Mouse (Mus musculus) CH12.LX (cell line): Measurements from ENCODE around the gene Sbno1. TPM values are rescaled to one million over a fixed set of nuclear protein-coding genes. Genes with fewer than 3 reads are reported as not detected.

Experiments used
- DNase-seq: peaks from one replicate; pipeline ENCODE4 v3.0.0-alpha.2; 2013; ENCODE audit errors: extremely low read depth
- H3K27ac ChIP-seq: 2 replicates; pipeline ENCODE4 v1.5.1; 2012; ENCODE audit warnings: low read depth, mild to moderate bottlenecking, control low read depth, moderate library complexity; ENCODE audit not compliant: insufficient read depth
- H3K27me3 ChIP-seq: replicated peaks from 2 replicates; pipeline ENCODE3; 2012; ENCODE audit warnings: inconsistent platforms
- H3K36me3 ChIP-seq, 2 experiments: replicated peaks in 1 of 2; 2 replicates each; pipeline versions ENCODE3 to v1.6.1; 2012; ENCODE audit warnings: inconsistent platforms in 1 of 2, low read length in 1 of 2, mild to moderate bottlenecking in 1 of 2, mixed read lengths in 1 of 2, moderate library complexity in 1 of 2; ENCODE audit not compliant: control insufficient read depth in 1 of 2, insufficient read depth in 1 of 2
- H3K4me1 ChIP-seq, 2 experiments: 2 replicates each; pipeline ENCODE4 v1.6.1; 2012; ENCODE audit warnings: inconsistent platforms in 1 of 2, moderate library complexity in 1 of 2; ENCODE audit not compliant: insufficient read depth in 2 of 2, control insufficient read depth in 1 of 2
- H3K4me2 ChIP-seq: 2 replicates; pipeline ENCODE4 v1.6.1; 2012; ENCODE audit warnings: low read depth, mild to moderate bottlenecking, control low read depth; ENCODE audit not compliant: poor library complexity, insufficient read depth, severe bottlenecking
- H3K4me3 ChIP-seq, 3 experiments: fragments of 150-350 bp in 1 of 3; sonication (generic) in 1 of 3; replicated peaks in 1 of 3; 2 replicates each; pipeline versions ENCODE3 to v1.5.1; 2011 to 2012; ENCODE audit warnings: low read depth in 2 of 3, low read length in 2 of 3, mild to moderate bottlenecking in 2 of 3, moderate library complexity in 2 of 3, control low read depth in 1 of 3, improper control_type of control experiment in 1 of 3, inconsistent platforms in 1 of 3, mixed read lengths in 1 of 3; ENCODE audit not compliant: poor library complexity in 1 of 3
- H3K79me2 ChIP-seq: replicated peaks from 2 replicates; pipeline ENCODE4 v1.6.1; 2012; ENCODE audit warnings: mild to moderate bottlenecking, moderate library complexity; ENCODE audit not compliant: control insufficient read depth, poor library complexity, insufficient read depth, severe bottlenecking; ENCODE audit errors: extremely low read depth
- H3K9ac ChIP-seq: 2 replicates; pipeline ENCODE4 v1.6.1; 2012; ENCODE audit warnings: low read depth, mild to moderate bottlenecking, control low read depth, moderate library complexity; ENCODE audit not compliant: insufficient read depth
- H3K9me3 ChIP-seq: replicated peaks from 2 replicates; pipeline ENCODE3; 2012; ENCODE audit warnings: low read length, inconsistent platforms, mixed read lengths
- BHLHE40 ChIP-seq: IDR thresholded peaks from 2 replicates; pipeline ENCODE4 v1.6.1; 2011; ENCODE audit warnings: mild to moderate bottlenecking, low read depth, low read length, improper control_type of control experiment
- CHD1 ChIP-seq: IDR thresholded peaks from 2 replicates; pipeline ENCODE4 v1.6.1; 2012; ENCODE audit warnings: low read depth, low read length, improper control_type of control experiment, inconsistent platforms
- CTCF ChIP-seq, 2 experiments: IDR thresholded peaks in 1 of 2; conservative IDR thresholded peaks in 1 of 2; 2 replicates each; pipeline ENCODE4 v1.5.1; 2011 to 2012; ENCODE audit warnings: low read depth in 2 of 2, low read length in 2 of 2, improper control_type of control experiment in 1 of 2, inconsistent platforms in 1 of 2, mild to moderate bottlenecking in 1 of 2, moderate library complexity in 1 of 2
- E2F4 ChIP-seq: IDR thresholded peaks from 2 replicates; pipeline ENCODE4 v1.6.1; 2011; ENCODE audit warnings: low read depth, low read length, improper control_type of control experiment; ENCODE audit not compliant: insufficient replicate concordance
- EP300 ChIP-seq: IDR thresholded peaks from 2 replicates; pipeline ENCODE4 v1.6.1; 2011; ENCODE audit warnings: low read length, improper control_type of control experiment
- ETS1 ChIP-seq: conservative IDR thresholded peaks from 2 replicates; pipeline ENCODE4 v1.6.1; 2012; ENCODE audit warnings: low read depth, mild to moderate bottlenecking, inconsistent platforms, low read length, improper control_type of control experiment, moderate library complexity
- GABPA ChIP-seq: IDR thresholded peaks from 2 replicates; pipeline ENCODE4 v1.6.1; 2012; ENCODE audit warnings: low read depth, low read length, improper control_type of control experiment, inconsistent platforms; ENCODE audit not compliant: insufficient replicate concordance
- HCFC1 ChIP-seq: IDR thresholded peaks from 2 replicates; pipeline ENCODE4 v1.6.1; 2012; ENCODE audit warnings: low read depth, mild to moderate bottlenecking, inconsistent platforms, low read length, improper control_type of control experiment
- IRF4 ChIP-seq: IDR thresholded peaks from 2 replicates; pipeline ENCODE4 v1.6.1; 2014; ENCODE audit warnings: low read depth, mild to moderate bottlenecking, inconsistent platforms, low read length, improper control_type of control experiment
- JUN ChIP-seq: IDR thresholded peaks from 2 replicates; pipeline ENCODE4 v1.6.1; 2011; ENCODE audit warnings: low read depth, mild to moderate bottlenecking, low read length, improper control_type of control experiment, moderate library complexity; ENCODE audit not compliant: insufficient read depth
- JUND ChIP-seq: conservative IDR thresholded peaks from 2 replicates; pipeline ENCODE4 v1.6.1; 2011; ENCODE audit warnings: low read depth, low read length, improper control_type of control experiment
- KAT2A ChIP-seq: IDR thresholded peaks from 2 replicates; pipeline ENCODE4 v1.6.1; 2012; ENCODE audit warnings: low read length, improper control_type of control experiment, inconsistent platforms; ENCODE audit not compliant: insufficient replicate concordance
- MAFK ChIP-seq: IDR thresholded peaks from 2 replicates; pipeline ENCODE4 v1.6.1; 2011; ENCODE audit warnings: low read length, improper control_type of control experiment; ENCODE audit not compliant: insufficient replicate concordance
- MAX ChIP-seq: IDR thresholded peaks from 2 replicates; pipeline ENCODE4 v1.6.1; 2011; ENCODE audit warnings: low read length, improper control_type of control experiment
- MXI1 ChIP-seq: IDR thresholded peaks from 2 replicates; pipeline ENCODE4 v1.6.1; 2011; ENCODE audit warnings: mild to moderate bottlenecking, low read depth, low read length, improper control_type of control experiment
- MYC ChIP-seq: IDR thresholded peaks from 2 replicates; pipeline ENCODE4 v1.6.1; 2011; ENCODE audit warnings: low read depth, mild to moderate bottlenecking, improper control_type of control experiment, low read length
- NRF1 ChIP-seq: IDR thresholded peaks from 2 replicates; pipeline ENCODE4 v1.6.1; 2014; ENCODE audit warnings: low read depth, mild to moderate bottlenecking, inconsistent platforms, low read length, improper control_type of control experiment, moderate library complexity
- PAX5 ChIP-seq: IDR thresholded peaks from 2 replicates; pipeline ENCODE4 v1.6.1; 2012; ENCODE audit warnings: low read length, inconsistent platforms, mixed read lengths
- POLR2A ChIP-seq: IDR thresholded peaks from 2 replicates; pipeline ENCODE4 v1.6.1; 2011; ENCODE audit warnings: low read depth, mild to moderate bottlenecking, improper control_type of control experiment, low read length
- POLR2AphosphoS2 ChIP-seq: IDR thresholded peaks from 2 replicates; pipeline ENCODE4 v1.6.1; 2011; ENCODE audit warnings: low read depth, low read length, improper control_type of control experiment
- RAD21 ChIP-seq: IDR thresholded peaks from 2 replicates; pipeline ENCODE4 v1.6.1; 2011; ENCODE audit warnings: low read depth, mild to moderate bottlenecking, low read length, improper control_type of control experiment, moderate library complexity
- RCOR1 ChIP-seq: conservative IDR thresholded peaks from 2 replicates; pipeline ENCODE4 v1.6.1; 2012; ENCODE audit warnings: low read depth, mild to moderate bottlenecking, inconsistent platforms, low read length, improper control_type of control experiment
- SIN3A ChIP-seq: IDR thresholded peaks from 2 replicates; pipeline ENCODE4 v1.6.1; 2012; ENCODE audit warnings: low read length, improper control_type of control experiment, inconsistent platforms
- SMC3 ChIP-seq: IDR thresholded peaks from 2 replicates; pipeline ENCODE4 v1.6.1; 2011; ENCODE audit warnings: low read depth, low read length, improper control_type of control experiment
- TCF12 ChIP-seq: IDR thresholded peaks from 2 replicates; pipeline ENCODE4 v1.6.1; 2014; ENCODE audit warnings: low read depth, mild to moderate bottlenecking, inconsistent platforms, low read length, improper control_type of control experiment
- USF1 ChIP-seq: IDR thresholded peaks from 2 replicates; pipeline ENCODE4 v1.6.1; 2014; ENCODE audit warnings: low read depth, mild to moderate bottlenecking, inconsistent platforms, low read length, improper control_type of control experiment
- USF2 ChIP-seq: conservative IDR thresholded peaks from 2 replicates; pipeline ENCODE4 v1.6.1; 2011; ENCODE audit warnings: low read depth, low read length, improper control_type of control experiment
- ZC3H11A ChIP-seq: IDR thresholded peaks from 2 replicates; pipeline ENCODE4 v1.6.1; 2012; ENCODE audit warnings: low read depth, mild to moderate bottlenecking, inconsistent platforms, low read length, improper control_type of control experiment
- ZKSCAN1 ChIP-seq: IDR thresholded peaks from 2 replicates; pipeline ENCODE4 v1.6.1; 2012; ENCODE audit warnings: low read depth, inconsistent platforms, low read length, improper control_type of control experiment, borderline replicate concordance
- ZMIZ1 ChIP-seq: IDR thresholded peaks from 2 replicates; pipeline ENCODE4 v1.6.1; 2012; ENCODE audit warnings: low read depth, mild to moderate bottlenecking, inconsistent platforms, low read length, improper control_type of control experiment
- ZNF384 ChIP-seq: IDR thresholded peaks from 2 replicates; pipeline ENCODE4 v1.6.1; 2012; ENCODE audit warnings: low read depth, low read length, improper control_type of control experiment, inconsistent platforms
- dilution Hi-C: fragments of 300-500 bp; cut with MboI; formaldehyde crosslinking; loops from 2 replicates; pipeline ENCODE4 v1.14.3; 2020; ENCODE audit warnings: low sequenced_read_pairs; ENCODE audit not compliant: extremely low pct_unique_long_range_greater_than_20kb, extremely low pct_ligation_motif_present
- in situ Hi-C: fragments of 300-500 bp; cut with MboI; formaldehyde crosslinking; loops from 3 replicates; pipeline ENCODE4 v1.14.3; 2019; ENCODE audit warnings: low sequenced_read_pairs, low pct_ligation_motif_present, low pct_unique_long_range_greater_than_20kb, mixed read lengths
- polyA plus RNA-seq: library from polyadenylated mRNA; unstranded; fragments of >175 nt; gene quantifications from 2 replicates; pipeline ENCODE4 v1.2.1, GENCODE M21; 2012; ENCODE audit warnings: low read depth; ENCODE audit not compliant: insufficient read length
- total RNA-seq, 2 experiments: library from RNA; depleted of rRNA; stranded (reverse); fragments of 300-350 nt in 1 of 2; fragments of >200 nt in 1 of 2; gene quantifications; 2 replicates each; pipeline ENCODE4 v1.2.3; 2012 to 2014

The Sbno1 gene
- total and polyA plus RNA-seq, 3 experiments, result 35.0 to 48.5 (median 38.3) TPM

DNA sequence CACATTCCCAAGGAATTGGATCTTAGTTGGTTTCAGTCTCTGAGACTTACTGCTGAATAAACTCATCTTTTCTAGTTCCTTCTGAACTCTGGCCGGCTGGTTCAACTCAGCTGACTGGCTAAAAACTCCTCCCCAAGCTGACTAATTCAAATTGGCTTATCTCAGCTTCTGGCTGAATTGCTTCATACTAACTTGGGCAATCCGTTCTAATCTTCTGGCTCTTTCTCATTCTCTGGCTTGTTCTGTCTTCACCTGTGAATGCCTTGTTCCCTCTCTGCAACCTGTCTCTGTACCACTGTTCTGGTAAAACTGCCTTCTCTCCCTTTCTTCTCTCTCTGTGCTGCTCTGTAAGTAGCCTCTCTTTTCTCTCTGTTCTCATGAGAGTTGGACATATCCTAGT, 16.8 kb upstream of the Sbno1 start:
- dilution Hi-C loops, result no loop called here
- no peaks in the 10 kb centered on the region for H3K9me3 ChIP-seq
- DNase-seq, result no peak
- no peak overlapping the region for H3K4me3 ChIP-seq
- H3K27ac ChIP-seq, result no peak overlapping the region
- no peak for TF ChIP-seq USF2
- TF ChIP-seq MXI1, result no peak
- TF ChIP-seq POLR2AphosphoS2, result no peak
- H3K27me3 ChIP-seq, result no peaks in the 10 kb centered on the region
- no peak overlapping the region for H3K4me2 ChIP-seq
- H3K9ac ChIP-seq, result no peak overlapping the region
- H3K79me2 ChIP-seq, result peaks cover 63% of the 10 kb centered on the region
- in situ Hi-C loops, result loop anchor here (25.0 kb wide), 1 partner anchor 420 kb away; the partner anchor contains the start of genes Ccdc92 and Zfp664
- H3K4me1 ChIP-seq, result peaks cover 10 to 38% of the 10 kb centered on the region in 2 experiments
- peaks cover 9 to 19% of the 10 kb centered on the region in 2 experiments for H3K36me3 ChIP-seq

DNA sequence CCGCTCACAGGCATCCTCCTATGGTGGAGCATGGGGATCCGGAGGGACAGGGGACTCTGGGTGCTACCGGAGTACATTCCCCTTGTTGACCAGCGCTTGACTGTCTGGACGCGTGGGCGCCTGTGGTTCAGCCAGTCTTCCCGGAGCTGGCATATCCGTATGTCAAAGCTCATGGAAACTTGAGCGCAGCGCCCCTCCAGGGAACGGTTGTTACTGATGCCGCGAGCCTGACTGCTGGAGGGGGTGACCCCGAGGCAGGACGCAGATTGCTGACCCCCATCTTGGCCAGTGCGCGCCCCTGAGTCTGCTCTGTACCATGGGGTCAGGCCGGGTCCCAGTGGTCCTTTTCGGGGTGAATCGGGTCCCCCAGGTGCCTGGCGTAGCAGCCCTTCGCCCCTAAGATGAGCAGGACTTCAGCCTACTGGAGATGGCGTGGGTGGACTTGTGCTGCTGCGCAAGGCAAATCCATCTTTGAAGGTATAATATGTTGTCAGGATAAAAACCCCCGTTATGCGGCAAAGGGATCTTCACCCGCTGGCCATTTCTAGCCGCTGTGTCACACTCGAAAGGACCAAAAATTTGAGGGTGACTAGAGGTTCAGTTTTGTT, 14.4 kb upstream of the Sbno1 start:
- in situ Hi-C loops (loop anchor here (25.0 kb wide), 1 partner anchor 422 kb away; the partner anchor contains the start of genes Ccdc92 and Zfp664), dilution Hi-C loops (no loop called here)
- peak overlapping the region; percentile 67 for H3K27ac ChIP-seq
- TF ChIP-seq MAX (0 out of 2 replicates have a peak, but pooled peaks have one; percentile 36), PAX5 (no peak), ZNF384 (no peak; the same call in 1 of the 2 replicates), EP300 (no peak), IRF4 (no peak), MXI1 (no peak; the same call in none of the 2 replicates), CHD1 (no peak), SMC3 (no peak; the same call in 1 of the 2 replicates), RAD21 (no peak; the same call in 1 of the 2 replicates), JUND (no peak), RCOR1 (no peak), CTCF (conservative IDR thresholded peaks at IDR 0.05 in 1 of 2, IDR thresholded peaks at IDR 0.05 in 1 of 2; ENCODE audit: low read depth in 2 of 2, low read length in 2 of 2) (peak; percentile 12 to 51; a peak in 2 of 4 replicates), ETS1 (no peak), MAFK (no peak), ZKSCAN1 (no peak), NRF1 (peak; percentile 46), HCFC1 (no peak), SIN3A (peak; percentile 26; the same call in 1 of the 2 replicates), KAT2A (no peak), JUN (no peak), USF2 (no peak), E2F4 (no peak), MYC (0 out of 2 replicates have a peak, but pooled peaks have one; percentile 24), POLR2A (no peak), BHLHE40 (no peak), TCF12 (no peak), USF1 (no peak), ZC3H11A (no peak), GABPA (no peak), POLR2AphosphoS2 (no peak), ZMIZ1 (no peak)

More for the DNA sequence above, 14.4 kb upstream of the Sbno1 start:
- Histone ChIP-seq H3K79me2 (peaks cover 41% of the 10 kb centered on the region), H3K4me3 (peak overlapping the region; percentile 81 to 97 (median 87)), H3K9ac (peak overlapping the region; percentile 73), H3K4me1 (peaks cover 10 to 32% of the 10 kb centered on the region in 2 experiments), H3K27me3 (no peaks in the 10 kb centered on the region), H3K9me3 (no peaks in the 10 kb centered on the region), H3K4me2 (peak overlapping the region; percentile 37), H3K36me3 (peaks cover 4 to 14% of the 10 kb centered on the region in 2 experiments)
- DNase-seq, result peak; percentile 66
